Mouse (Mus musculus) intestine, embryonic 16.5 days (tissue): Measurements from ENCODE around the gene Ptpn9. TPM values are rescaled to one million over a fixed set of nuclear protein-coding genes. Genes with fewer than 3 reads are reported as not detected.
A peak's percentile ranks its signal among the peaks of the same experiment; 100 is the strongest.

ENCODE experiments used
- ATAC-seq: fragments of 200-750 bp; cut with Nextera tagmentation; 2 replicates; pipeline ENCODE4 v1.8.0; 2017; ENCODE audit warnings: moderate TSS enrichment, moderate library complexity
- H3K27ac ChIP-seq: fragments of 300-500 bp; sonication (generic); 2 replicates; pipeline ENCODE4 v1.5.1; 2014; ENCODE audit warnings: mild to moderate bottlenecking, low read length
- H3K27me3 ChIP-seq: fragments of 300-500 bp; sonication (generic); replicated peaks from 2 replicates; pipeline ENCODE4 v1.6.1; 2014; ENCODE audit warnings: low read length, control low read depth, mixed read lengths; ENCODE audit not compliant: control insufficient read depth, insufficient read depth
- H3K36me3 ChIP-seq: fragments of 300-500 bp; sonication (generic); 2 replicates; pipeline ENCODE4 v1.6.1; 2014; ENCODE audit warnings: low read length, control low read depth; ENCODE audit not compliant: control insufficient read depth, insufficient read depth
- H3K4me1 ChIP-seq: fragments of 300-500 bp; sonication (generic); 2 replicates; pipeline ENCODE4 v1.6.1; 2014; ENCODE audit warnings: low read length, control low read depth, mixed read lengths; ENCODE audit not compliant: control insufficient read depth, insufficient read depth
- H3K4me2 ChIP-seq: fragments of 300-500 bp; sonication (generic); 2 replicates; pipeline ENCODE4 v1.6.1; 2014; ENCODE audit warnings: low read depth, low read length, control low read depth
- H3K4me3 ChIP-seq: fragments of 300-500 bp; sonication (generic); 2 replicates; pipeline ENCODE4 v1.5.1; 2014; ENCODE audit warnings: mild to moderate bottlenecking, low read length
- H3K9ac ChIP-seq: fragments of 300-500 bp; sonication (generic); 2 replicates; pipeline ENCODE4 v1.6.1; 2014; ENCODE audit warnings: low read depth, low read length
- H3K9me3 ChIP-seq: fragments of 300-500 bp; sonication (generic); 2 replicates; pipeline ENCODE4 v1.6.1; 2016; ENCODE audit warnings: low read length, control low read depth; ENCODE audit not compliant: control insufficient read depth
- WGBS: fragments of 180-500 bp; shearing (Covaris S2); extraction: QIAGEN DNeasy Blood & Tissue Kit; methylation state at CpG from one replicate; pipeline ENCODE4 v1.1.7; 2014; 5-methylcytosine and 5-hydroxymethylcytosine counted together
- polyA plus RNA-seq: library from polyadenylated mRNA; unstranded; fragments of >200 nt; fragmentation: Nextera tagmentation; extraction: Ambion mirVana; gene quantifications from 2 replicates; pipeline ENCODE4 v1.2.1, GENCODE M21; 2015

The Ptpn9 gene
- polyA plus RNA-seq, 1 experiment from 2014 or later: 8.0 TPM

GRCm38 (mm10) chr9:57003011-57003410, 8.3 kb downstream of the Ptpn9 start:
- H3K27ac ChIP-seq: no peak overlapping the region
- no peak for ATAC-seq
- no peaks in the 10 kb centered on the region for H3K4me1 ChIP-seq
- H3K36me3 ChIP-seq: no peaks in the 10 kb centered on the region
- 57% methylated on average over 4 of the region's 4 CpGs for WGBS
- no peaks in the 10 kb centered on the region for H3K9me3 ChIP-seq
- no peak overlapping the region for H3K4me2 ChIP-seq
- H3K27me3 ChIP-seq: no peaks in the 10 kb centered on the region
- no peak overlapping the region for H3K4me3 ChIP-seq
- H3K9ac ChIP-seq: no peak overlapping the region

- Histone ChIP-seq H3K27ac (no peak overlapping the region), H3K4me2 (no peak overlapping the region), H3K9ac (no peak overlapping the region), H3K4me1 (no peaks in the 10 kb centered on the region), H3K9me3 (no peaks in the 10 kb centered on the region), H3K4me3 (no peak overlapping the region), H3K27me3 (no peaks in the 10 kb centered on the region), H3K36me3 (no peaks in the 10 kb centered on the region)
- no peak for ATAC-seq
- 89% methylated on average over 1 of the region's 1 CpGs for WGBS
These were observed 17.7 kb downstream of the Ptpn9 start for GRCm38 (mm10) chr9:57012393-57012792.

- no peak overlapping the region for H3K9ac ChIP-seq
- no peaks in the 10 kb centered on the region for H3K9me3 ChIP-seq
- no peaks in the 10 kb centered on the region for H3K4me1 ChIP-seq
- no peak overlapping the region for H3K4me3 ChIP-seq
- H3K27me3 ChIP-seq: no peaks in the 10 kb centered on the region
- ATAC-seq: no peak
- H3K36me3 ChIP-seq: no peaks in the 10 kb centered on the region
- H3K4me2 ChIP-seq: no peak overlapping the region
- no peak overlapping the region for H3K27ac ChIP-seq
- 92% methylated on average over 4 of the region's 4 CpGs for WGBS
These were observed 18.2 kb downstream of the Ptpn9 start for GRCm38 (mm10) chr9:57012895-57013294.

GRCm38 (mm10) chr9:57013756-57014155, 19.0 kb downstream of the Ptpn9 start:
- WGBS: 71% methylated on average over 1 of the region's 1 CpGs

GRCm38 (mm10) chr9:57014766-57015165, 20.0 kb downstream of the Ptpn9 start:
- H3K9me3 ChIP-seq: no peaks in the 10 kb centered on the region
- H3K27me3 ChIP-seq: no peaks in the 10 kb centered on the region
- WGBS: 84% methylated on average over 1 of the region's 1 CpGs
- no peaks in the 10 kb centered on the region for H3K4me1 ChIP-seq
- H3K4me3 ChIP-seq: no peak overlapping the region
- H3K36me3 ChIP-seq: no peaks in the 10 kb centered on the region
- no peak for ATAC-seq
- no peak overlapping the region for H3K4me2 ChIP-seq
- H3K27ac ChIP-seq: no peak overlapping the region
- no peak overlapping the region for H3K9ac ChIP-seq

More at GRCm38 (mm10) chr9:57013756-57014155, 19.0 kb downstream of the Ptpn9 start:
- ATAC-seq: no peak
- Histone ChIP-seq H3K9me3 (no peaks in the 10 kb centered on the region), H3K4me1 (no peaks in the 10 kb centered on the region), H3K36me3 (no peaks in the 10 kb centered on the region), H3K9ac (no peak overlapping the region), H3K27me3 (no peaks in the 10 kb centered on the region), H3K4me3 (no peak overlapping the region), H3K27ac (no peak overlapping the region), H3K4me2 (no peak overlapping the region)

GRCm38 (mm10) chr9:57017631-57018030, 22.9 kb downstream of the Ptpn9 start:
- ATAC-seq: no peak
- 93% methylated on average over 1 of the region's 1 CpGs for WGBS
- Histone ChIP-seq H3K27me3 (no peaks in the 10 kb centered on the region), H3K4me2 (no peak overlapping the region), H3K4me3 (no peak overlapping the region), H3K9me3 (no peaks in the 10 kb centered on the region), H3K4me1 (no peaks in the 10 kb centered on the region), H3K9ac (no peak overlapping the region), H3K36me3 (0 out of 2 replicates have a peak, but pooled peaks cover 2% of the 10 kb centered on the region), H3K27ac (no peak overlapping the region)

- ATAC-seq: no peak
- Histone ChIP-seq H3K4me1 (no peaks in the 10 kb centered on the region), H3K9ac (no peak overlapping the region), H3K36me3 (0 out of 2 replicates have a peak, but pooled peaks cover 5% of the 10 kb centered on the region), H3K9me3 (no peaks in the 10 kb centered on the region), H3K4me3 (no peak overlapping the region), H3K27me3 (no peaks in the 10 kb centered on the region), H3K4me2 (no peak overlapping the region), H3K27ac (no peak overlapping the region)
- 84% methylated on average over 1 of the region's 1 CpGs for WGBS
These were observed 37.0 kb downstream of the Ptpn9 start for GRCm38 (mm10) chr9:57031756-57032155.

GRCm38 (mm10) chr9:57056237-57056636, 61.5 kb downstream of the Ptpn9 start:
- Histone ChIP-seq H3K9me3 (no peaks in the 10 kb centered on the region), H3K4me3 (no peak overlapping the region), H3K36me3 (no peaks in the 10 kb centered on the region), H3K4me1 (no peaks in the 10 kb centered on the region), H3K27me3 (no peaks in the 10 kb centered on the region), H3K4me2 (no peak overlapping the region), H3K27ac (no peak overlapping the region), H3K9ac (no peak overlapping the region)
- 76% methylated on average over 1 of the region's 1 CpGs for WGBS
- 0 out of 2 replicates have a peak, but pooled peaks have one; percentile 26 for ATAC-seq

- no peaks in the 10 kb centered on the region for H3K36me3 ChIP-seq
- no peaks in the 10 kb centered on the region for H3K27me3 ChIP-seq
- H3K27ac ChIP-seq: no peak overlapping the region
- H3K4me1 ChIP-seq: no peaks in the 10 kb centered on the region
- WGBS: 79% methylated on average over 2 of the region's 2 CpGs
- no peak overlapping the region for H3K9ac ChIP-seq
- H3K4me2 ChIP-seq: no peak overlapping the region
- ATAC-seq: peak; percentile 85
- no peak overlapping the region for H3K4me3 ChIP-seq
- H3K9me3 ChIP-seq: no peaks in the 10 kb centered on the region
These were observed 69.4 kb downstream of the Ptpn9 start for GRCm38 (mm10) chr9:57064164-57064563.

GRCm38 (mm10) chr9:57068266-57068665, 73.5 kb downstream of the Ptpn9 start:
- Histone ChIP-seq H3K36me3 (no peaks in the 10 kb centered on the region), H3K27me3 (no peaks in the 10 kb centered on the region), H3K9ac (no peak overlapping the region), H3K27ac (no peak overlapping the region), H3K4me3 (no peak overlapping the region), H3K9me3 (no peaks in the 10 kb centered on the region), H3K4me2 (no peak overlapping the region), H3K4me1 (peaks cover 6% of the 10 kb centered on the region; the same call in 1 of the 2 replicates)
- 58% methylated on average over 3 of the region's 3 CpGs for WGBS
- ATAC-seq: no peak
